Mouse (Mus musculus) hindbrain, embryonic 12.5 days (tissue): ENCODE data around the gene Spred3. TPM values are rescaled to one million over a fixed set of nuclear protein-coding genes. Genes with fewer than 3 reads are reported as not detected.

Experiments
- ATAC-seq: fragments of 200-750 bp; cut with Nextera tagmentation; 2 replicates; pipeline ENCODE4 v1.8.0; 2017; ENCODE audit warnings: moderate TSS enrichment; ENCODE audit not compliant: low FRiP score
- H3K27ac ChIP-seq: fragments of 300-500 bp; sonication (generic); 2 replicates; pipeline ENCODE4 v1.5.1; 2016; ENCODE audit warnings: mild to moderate bottlenecking
- H3K27me3 ChIP-seq: fragments of 300-500 bp; sonication (generic); 2 replicates; pipeline ENCODE4 v1.6.1; 2016; ENCODE audit warnings: mild to moderate bottlenecking
- H3K36me3 ChIP-seq: fragments of 300-500 bp; sonication (generic); 2 replicates; pipeline ENCODE4 v1.6.1; 2016; ENCODE audit warnings: mild to moderate bottlenecking
- H3K4me1 ChIP-seq: fragments of 300-500 bp; sonication (generic); 2 replicates; pipeline ENCODE4 v1.6.1; 2016
- H3K4me2 ChIP-seq: fragments of 300-500 bp; sonication (generic); replicated peaks from 2 replicates; pipeline ENCODE4 v1.6.1; 2016; ENCODE audit warnings: mild to moderate bottlenecking
- H3K4me3 ChIP-seq: fragments of 300-500 bp; sonication (generic); 2 replicates; pipeline ENCODE4 v1.5.1; 2016; ENCODE audit warnings: mild to moderate bottlenecking
- H3K9ac ChIP-seq: fragments of 300-500 bp; sonication (generic); 2 replicates; pipeline ENCODE4 v1.6.1; 2016; ENCODE audit warnings: mild to moderate bottlenecking, moderate library complexity
- H3K9me3 ChIP-seq: fragments of 300-500 bp; sonication (generic); replicated peaks from 2 replicates; pipeline ENCODE4 v1.6.1; 2016; ENCODE audit warnings: mild to moderate bottlenecking
- WGBS: fragments of 180-500 bp; shearing (Covaris S2); methylation state at CpG from one replicate; pipeline ENCODE4 v1.1.7; 2016; 5-methylcytosine and 5-hydroxymethylcytosine counted together
- polyA plus RNA-seq: library from polyadenylated mRNA; unstranded; fragments of >200 nt; fragmentation: Nextera tagmentation; extraction: Ambion mirVana; gene quantifications from 2 replicates; pipeline ENCODE4 v1.2.1, GENCODE M21; 2016

Gene Spred3
- polyA plus RNA-seq, 1 experiment from 2014 or later: 5.9 TPM

DNA sequence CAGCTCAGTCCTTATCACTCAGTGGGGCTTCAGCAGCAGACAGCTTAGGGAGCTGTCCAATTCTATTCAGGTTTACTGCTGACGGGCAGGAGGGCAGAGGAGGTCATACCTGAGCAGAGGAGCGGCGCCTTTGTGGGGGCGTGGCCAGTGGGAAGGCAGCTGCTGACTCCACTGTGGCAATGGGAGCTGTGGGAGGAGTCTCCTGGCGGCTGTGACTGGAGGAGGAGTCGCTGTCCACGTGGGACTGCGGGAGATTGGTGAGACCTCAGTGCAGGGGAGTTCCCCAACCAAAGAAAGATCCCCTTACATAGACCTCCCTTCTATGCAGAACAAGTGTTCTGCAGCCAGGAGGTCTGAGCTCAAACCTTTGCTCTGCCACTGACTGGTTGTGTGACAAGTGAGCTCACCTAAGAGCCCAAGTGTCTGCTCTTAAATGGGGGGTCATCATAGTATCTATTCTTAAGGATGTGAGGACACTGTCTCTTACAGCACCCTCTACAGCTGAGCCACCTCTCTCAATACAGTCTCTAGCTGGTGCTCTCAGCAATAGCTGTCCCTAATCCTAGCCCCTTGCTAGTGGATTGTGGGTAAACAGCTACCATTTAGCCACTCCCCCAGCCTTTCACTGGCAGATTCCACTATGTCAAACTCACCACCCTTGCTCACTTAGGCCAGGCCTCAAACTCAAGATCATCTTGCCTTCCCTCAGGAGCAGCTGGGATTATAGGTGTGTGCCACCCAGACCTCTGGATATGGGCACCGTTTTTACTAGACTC is 7.3 kb downstream of the Spred3 start:
- H3K4me2 ChIP-seq: no peak overlapping the region
- WGBS: 19% methylated on average over 9 of the region's 9 CpGs
- no peak for ATAC-seq

DNA sequence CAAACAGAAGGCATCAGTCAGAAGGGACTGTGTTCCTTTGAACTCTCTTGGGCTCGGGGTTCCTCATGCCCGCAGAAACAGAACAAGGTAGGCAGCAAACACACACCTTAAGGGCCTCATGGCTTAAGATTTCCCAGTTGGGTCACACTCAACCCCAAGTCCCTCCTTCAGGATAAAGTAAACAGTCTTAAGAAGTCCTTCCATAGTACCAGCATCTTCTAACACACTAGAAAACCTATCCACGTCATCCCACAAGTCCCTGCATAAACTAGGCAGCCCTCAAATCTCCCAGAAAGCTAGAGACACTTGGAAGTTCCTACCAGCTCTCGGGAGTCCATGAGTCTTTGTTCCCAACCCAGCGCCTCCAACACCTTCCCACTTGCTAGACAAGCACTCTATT is 7.9 kb downstream of the Spred3 start:
- no peak overlapping the region for H3K4me3 ChIP-seq
- no peaks in the 10 kb centered on the region for H3K4me1 ChIP-seq
- 83% methylated on average over 5 of the region's 5 CpGs for WGBS
- H3K36me3 ChIP-seq: peaks cover 8% of the 10 kb centered on the region; the same call in 1 of the 2 replicates
- H3K27me3 ChIP-seq: peaks cover 33% of the 10 kb centered on the region
- H3K9ac ChIP-seq: no peak overlapping the region
- H3K27ac ChIP-seq: no peak overlapping the region
- H3K9me3 ChIP-seq: no peaks in the 10 kb centered on the region
- no peak overlapping the region for H3K4me2 ChIP-seq
- no peak for ATAC-seq

More for the DNA sequence above, 7.3 kb downstream of the Spred3 start:
- Histone ChIP-seq H3K27ac (no peak overlapping the region), H3K9ac (no peak overlapping the region), H3K4me1 (peaks cover 5% of the 10 kb centered on the region), H3K9me3 (no peaks in the 10 kb centered on the region), H3K4me3 (no peak overlapping the region), H3K36me3 (peaks cover 8% of the 10 kb centered on the region; the same call in 1 of the 2 replicates), H3K27me3 (peaks cover 32% of the 10 kb centered on the region)

DNA sequence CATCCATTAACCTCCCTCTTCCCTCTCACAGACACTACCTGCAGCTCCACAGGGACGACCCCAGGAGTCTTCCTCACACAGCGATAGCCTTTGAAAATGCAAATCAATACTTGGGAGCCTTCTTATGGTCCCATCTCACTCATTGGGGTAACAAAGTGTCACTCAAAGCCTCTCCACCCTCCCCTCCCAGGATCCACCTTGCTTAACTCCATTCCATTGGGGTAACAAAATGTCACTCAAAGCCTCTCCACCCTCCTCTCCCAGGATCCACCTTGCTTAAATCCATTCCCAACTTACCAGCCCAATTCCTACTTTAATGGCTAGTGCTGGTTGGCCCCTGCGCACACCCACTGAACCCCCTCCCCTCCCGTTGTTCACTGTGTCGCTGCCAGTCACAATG is 11.9 kb downstream of the Spred3 start:
- H3K9me3 ChIP-seq: 0 out of 2 replicates have a peak, but pooled peaks cover 6% of the 10 kb centered on the region
- H3K4me1 ChIP-seq: peaks cover 4% of the 10 kb centered on the region
- H3K27ac ChIP-seq: no peak overlapping the region
- WGBS: 2% methylated on average over 5 of the region's 5 CpGs
- H3K4me3 ChIP-seq: no peak overlapping the region
- no peak for ATAC-seq
- no peak overlapping the region for H3K4me2 ChIP-seq
- H3K36me3 ChIP-seq: peaks cover 8% of the 10 kb centered on the region; the same call in 1 of the 2 replicates
- peaks cover 34% of the 10 kb centered on the region for H3K27me3 ChIP-seq
- no peak overlapping the region for H3K9ac ChIP-seq

DNA sequence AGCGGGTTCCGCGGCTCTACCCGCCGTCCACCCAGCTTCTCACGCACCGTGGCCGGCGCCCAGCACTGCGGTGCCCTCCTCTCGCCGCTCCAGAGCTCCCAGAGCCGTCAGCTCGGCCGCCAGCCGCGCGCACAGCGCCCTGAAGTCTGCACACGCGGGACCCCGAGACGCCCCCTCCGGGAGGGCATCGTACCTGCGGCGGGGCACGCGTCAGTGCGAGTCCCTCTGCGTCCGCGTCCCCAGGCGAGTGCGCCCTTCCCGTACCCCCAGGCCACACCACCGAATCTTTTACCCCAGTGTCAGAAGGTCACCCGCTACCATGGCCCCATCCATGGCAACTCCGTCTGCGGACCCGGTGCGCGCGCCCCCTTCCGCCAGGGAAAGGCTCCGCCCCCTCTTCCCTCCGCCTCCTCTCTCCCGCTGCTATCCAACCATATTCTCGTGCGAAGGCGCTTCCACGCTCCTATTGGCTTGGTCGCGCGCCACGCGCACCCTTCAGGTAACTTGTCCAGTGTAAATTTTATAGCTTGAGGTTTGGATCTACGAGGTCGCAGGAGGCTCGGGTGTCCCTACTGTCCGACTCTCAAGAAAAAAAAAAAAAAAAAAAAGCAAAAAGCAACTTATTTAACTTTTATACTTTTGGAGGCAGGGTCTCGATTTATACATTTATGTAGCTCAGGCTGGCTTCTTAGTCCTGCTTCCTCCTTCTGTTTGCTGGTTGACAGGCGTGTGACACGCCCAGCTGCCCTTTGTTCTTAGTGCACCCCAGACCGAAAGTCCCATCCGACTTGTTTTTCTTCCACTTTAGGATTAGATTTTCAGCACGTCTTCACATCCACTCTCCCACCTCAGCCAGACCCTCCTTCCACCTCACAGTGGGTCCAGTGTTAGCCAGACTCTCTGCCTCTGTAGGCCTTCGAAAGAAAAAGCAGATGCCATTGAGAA is 14.1 kb downstream of the Spred3 start, which contains the start of gene Fam98c:
TSS of gene Fam98c (minus strand) at position 397 of the 945 bp plus-strand sequence.
- H3K27ac ChIP-seq: peak within 1 kb of the TSS; percentile 91
- peak within 1 kb of the TSS; percentile 81 for H3K4me3 ChIP-seq
- H3K4me1 ChIP-seq: peaks cover 4% of the 10 kb centered on the region
- peak within 1 kb of the TSS; percentile 82 for H3K9ac ChIP-seq
- peak within 1 kb of the TSS; percentile 93 for H3K4me2 ChIP-seq
- 4% methylated on average over 64 of the region's 68 CpGs for WGBS
- H3K9me3 ChIP-seq: 0 out of 2 replicates have a peak, but pooled peaks cover 6% of the 10 kb centered on the region
- peaks cover 2% of the 10 kb centered on the region; the same call in 1 of the 2 replicates for H3K36me3 ChIP-seq
- peaks cover 27% of the 10 kb centered on the region for H3K27me3 ChIP-seq
- peak; percentile 88 for ATAC-seq

DNA sequence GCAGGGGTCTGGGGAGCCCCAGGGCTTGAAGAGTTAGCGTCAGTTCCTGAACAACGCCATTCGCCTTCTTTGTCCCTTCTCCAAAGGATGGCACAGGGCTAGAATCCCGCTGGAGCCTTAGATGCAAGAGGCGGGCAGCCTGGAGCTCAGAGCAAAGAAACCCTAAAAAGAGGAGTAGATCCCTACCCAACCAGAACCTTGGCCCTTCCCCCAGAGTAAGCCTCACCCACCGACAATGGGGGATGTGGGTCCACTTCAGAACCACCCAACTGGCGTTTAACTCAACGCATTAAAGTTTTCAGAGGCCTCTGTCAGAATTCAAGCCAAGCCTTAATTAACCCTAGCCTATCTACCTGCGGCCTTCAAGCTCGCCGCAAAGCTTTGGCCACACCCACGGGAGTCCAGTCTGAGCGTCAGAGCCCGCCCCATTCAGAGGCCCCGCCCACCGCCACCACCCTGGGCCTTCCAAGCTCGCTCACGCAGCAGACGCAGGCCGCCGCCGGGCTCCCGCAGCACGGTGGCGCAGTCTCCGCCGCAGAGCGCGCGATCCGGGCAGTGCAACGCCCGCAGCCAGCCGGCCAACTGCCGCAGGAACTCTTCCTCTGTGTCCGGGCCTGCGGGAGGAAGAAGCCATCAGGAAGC is 14.9 kb downstream of the Spred3 start:
- H3K4me2 ChIP-seq: peak overlapping the region; percentile 93
- peaks cover 4% of the 10 kb centered on the region for H3K4me1 ChIP-seq
- peak overlapping the region; percentile 91 for H3K27ac ChIP-seq
- no peaks in the 10 kb centered on the region; the same call in 1 of the 2 replicates for H3K36me3 ChIP-seq
- 8% methylated on average over 37 of the region's 37 CpGs for WGBS
- H3K9ac ChIP-seq: peak overlapping the region; percentile 82
- H3K4me3 ChIP-seq: peak overlapping the region; percentile 81
- H3K27me3 ChIP-seq: peaks cover 27% of the 10 kb centered on the region
- peak; percentile 91 for ATAC-seq
- 0 out of 2 replicates have a peak, but pooled peaks cover 6% of the 10 kb centered on the region for H3K9me3 ChIP-seq

DNA sequence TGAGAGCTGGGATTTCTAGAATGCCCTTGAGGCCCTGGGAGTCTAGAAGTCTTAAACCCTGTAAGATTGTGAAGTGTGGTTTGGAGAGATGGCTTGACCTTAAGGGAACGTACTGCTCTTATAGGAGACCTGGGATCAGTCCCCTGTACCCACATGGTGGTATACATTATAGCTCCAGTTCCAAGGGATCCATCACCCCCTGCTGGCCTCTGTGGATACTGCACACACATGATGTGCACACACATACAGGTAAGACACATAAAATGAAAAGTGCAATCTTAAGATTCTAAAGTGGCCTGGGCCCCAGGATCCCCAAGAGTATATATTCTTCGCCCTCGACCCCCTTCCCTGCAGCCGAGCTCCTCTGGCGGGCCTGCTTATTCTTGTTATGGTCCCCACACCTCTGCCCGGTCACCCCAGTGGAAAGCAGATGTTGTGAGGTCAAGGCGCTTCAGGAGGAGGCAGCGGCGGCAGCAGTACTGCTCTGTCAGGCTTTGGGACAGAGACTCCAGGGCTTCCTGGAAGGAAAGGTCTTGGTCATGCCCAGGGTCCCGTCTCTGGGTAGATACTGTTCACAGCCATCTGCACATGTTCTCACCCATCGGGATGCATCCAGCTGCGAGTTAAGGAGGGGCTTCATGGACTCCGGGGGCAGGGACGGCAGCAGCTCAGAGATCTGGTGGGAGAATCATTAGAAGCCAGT is 16.0 kb downstream of the Spred3 start:
- no peak overlapping the region for H3K4me2 ChIP-seq
- no peak overlapping the region for H3K27ac ChIP-seq
- no peak overlapping the region for H3K4me3 ChIP-seq
- ATAC-seq: no peak
- peaks cover 4% of the 10 kb centered on the region for H3K4me1 ChIP-seq
- H3K36me3 ChIP-seq: no peaks in the 10 kb centered on the region; the same call in 1 of the 2 replicates
- no peak overlapping the region for H3K9ac ChIP-seq
- 95% methylated on average over 14 of the region's 14 CpGs for WGBS
- H3K9me3 ChIP-seq: 0 out of 2 replicates have a peak, but pooled peaks cover 6% of the 10 kb centered on the region
- peaks cover 18% of the 10 kb centered on the region for H3K27me3 ChIP-seq

DNA sequence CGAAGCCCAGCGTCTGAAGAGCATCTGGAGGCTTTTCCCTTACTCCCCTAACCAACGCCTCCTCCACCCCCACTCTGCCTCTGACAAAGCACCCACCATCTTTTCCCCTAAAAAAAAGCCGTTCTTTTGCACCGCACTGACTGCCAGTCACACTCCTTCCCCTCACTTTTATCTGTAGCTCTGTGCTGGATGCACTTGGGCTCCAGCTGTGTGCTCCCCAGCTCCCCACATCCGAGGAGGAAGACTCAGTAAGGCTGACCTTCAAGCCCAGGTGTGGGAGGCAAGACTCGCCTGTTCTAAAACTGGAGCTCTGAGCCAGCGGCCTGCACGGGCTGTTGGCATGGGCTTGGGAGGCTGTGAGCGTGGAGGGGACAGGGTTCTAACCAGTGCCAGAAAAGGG is 18.7 kb downstream of the Spred3 start:
- H3K36me3 ChIP-seq: no peaks in the 10 kb centered on the region; the same call in 1 of the 2 replicates
- no peak overlapping the region for H3K4me2 ChIP-seq
- H3K4me1 ChIP-seq: peaks cover 4% of the 10 kb centered on the region
- 0 out of 2 replicates have a peak, but pooled peaks cover 6% of the 10 kb centered on the region for H3K9me3 ChIP-seq
- H3K27ac ChIP-seq: no peak overlapping the region
- H3K4me3 ChIP-seq: no peak overlapping the region
- no peak for ATAC-seq
- H3K27me3 ChIP-seq: no peaks in the 10 kb centered on the region; the same call in 1 of the 2 replicates
- no peak overlapping the region for H3K9ac ChIP-seq
- 67% methylated on average over 10 of the region's 10 CpGs for WGBS

DNA sequence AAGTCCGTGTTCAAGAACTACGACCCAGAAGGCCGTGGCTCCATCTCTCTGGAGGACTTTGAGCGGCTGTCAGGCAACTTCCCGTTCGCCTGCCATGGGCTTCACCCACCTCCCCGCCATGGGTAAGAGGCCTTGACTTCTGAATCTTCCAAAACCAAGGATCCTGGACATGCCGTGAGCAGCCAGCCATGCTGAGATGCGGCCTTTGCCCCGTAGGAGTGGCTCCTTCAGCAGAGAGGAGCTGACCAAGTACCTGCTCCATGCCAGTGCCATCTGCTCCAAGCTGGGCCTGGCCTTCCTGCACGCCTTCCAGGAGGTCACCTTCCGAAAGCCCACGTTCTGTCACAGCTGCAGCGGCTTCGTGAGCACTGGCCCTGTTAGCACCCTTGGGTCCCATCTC is 21.4 kb downstream of the Spred3 start:
- Histone ChIP-seq H3K9me3 (0 out of 2 replicates have a peak, but pooled peaks cover under 1% of the 10 kb centered on the region), H3K27me3 (no peaks in the 10 kb centered on the region; the same call in 1 of the 2 replicates), H3K4me2 (no peak overlapping the region), H3K4me1 (no peaks in the 10 kb centered on the region), H3K36me3 (no peaks in the 10 kb centered on the region), H3K4me3 (no peak overlapping the region), H3K27ac (no peak overlapping the region), H3K9ac (no peak overlapping the region)
- 94% methylated on average over 15 of the region's 15 CpGs for WGBS
- ATAC-seq: no peak

DNA sequence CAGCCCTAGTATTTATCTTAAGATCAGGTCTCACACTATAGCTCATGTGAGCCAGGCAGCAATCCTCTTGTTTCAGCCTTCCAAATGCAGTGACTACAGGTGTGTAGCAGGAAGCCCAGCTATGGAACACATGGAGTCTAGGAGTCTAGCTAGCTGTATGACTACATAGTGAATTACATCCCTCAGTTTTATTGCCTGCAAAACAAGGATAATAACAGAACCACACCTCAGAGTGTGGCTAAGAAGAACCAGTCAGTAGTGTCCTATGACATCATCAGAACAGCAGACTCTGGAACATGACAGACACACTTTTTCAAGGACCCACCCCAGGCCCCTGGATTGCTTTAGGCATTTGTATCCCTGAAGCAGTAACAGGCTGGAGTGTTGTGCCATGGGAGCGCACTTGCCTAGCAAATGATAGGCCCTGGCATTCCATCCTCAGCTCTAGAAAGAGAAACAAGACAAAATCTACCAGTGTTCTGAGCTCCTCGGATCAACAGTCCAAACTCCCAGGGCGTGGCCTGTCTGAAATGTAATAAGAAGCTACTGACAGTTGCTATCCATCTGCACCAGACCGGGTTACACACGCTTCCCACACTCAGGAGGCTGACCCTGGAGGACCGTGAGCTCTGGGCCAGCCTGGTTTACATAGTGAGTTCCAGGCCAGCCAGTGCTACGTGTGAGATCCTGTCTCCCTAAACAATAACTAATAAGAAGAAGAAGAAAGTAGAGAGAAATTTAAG is 23.4 kb downstream of the Spred3 start:
- Histone ChIP-seq H3K4me2 (no peak overlapping the region), H3K27me3 (no peaks in the 10 kb centered on the region; the same call in 1 of the 2 replicates), H3K4me3 (no peak overlapping the region), H3K36me3 (no peaks in the 10 kb centered on the region), H3K27ac (no peak overlapping the region), H3K9ac (no peak overlapping the region), H3K9me3 (no peaks in the 10 kb centered on the region), H3K4me1 (no peaks in the 10 kb centered on the region)
- 89% methylated on average over 7 of the region's 7 CpGs for WGBS
- ATAC-seq: no peak

DNA sequence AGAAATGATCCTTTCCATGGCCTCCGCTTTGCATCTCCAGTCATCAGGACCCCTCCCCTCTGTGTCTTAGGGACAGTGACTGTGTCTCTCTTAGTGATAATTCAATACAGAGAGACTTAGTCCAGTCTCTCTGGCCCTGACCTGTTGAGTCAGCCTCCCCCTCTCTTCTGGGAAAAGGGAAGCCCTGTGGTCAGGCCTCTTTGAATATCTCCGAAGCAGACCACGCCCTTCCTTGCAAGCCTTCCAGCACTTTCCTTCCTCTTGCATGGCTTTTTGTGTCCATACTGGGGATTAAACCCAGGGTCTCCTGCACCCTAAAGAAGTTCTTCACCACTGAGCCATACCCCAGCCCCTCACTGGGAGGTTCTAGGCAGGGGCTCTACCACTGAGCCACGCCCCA is 26.2 kb downstream of the Spred3 start:
- no peak for ATAC-seq
- Histone ChIP-seq H3K27me3 (no peaks in the 10 kb centered on the region), H3K4me1 (no peaks in the 10 kb centered on the region), H3K36me3 (no peaks in the 10 kb centered on the region), H3K9ac (no peak overlapping the region), H3K27ac (no peak overlapping the region), H3K4me3 (no peak overlapping the region), H3K9me3 (no peaks in the 10 kb centered on the region), H3K4me2 (no peak overlapping the region)
- WGBS: 94% methylated on average over 4 of the region's 4 CpGs

DNA sequence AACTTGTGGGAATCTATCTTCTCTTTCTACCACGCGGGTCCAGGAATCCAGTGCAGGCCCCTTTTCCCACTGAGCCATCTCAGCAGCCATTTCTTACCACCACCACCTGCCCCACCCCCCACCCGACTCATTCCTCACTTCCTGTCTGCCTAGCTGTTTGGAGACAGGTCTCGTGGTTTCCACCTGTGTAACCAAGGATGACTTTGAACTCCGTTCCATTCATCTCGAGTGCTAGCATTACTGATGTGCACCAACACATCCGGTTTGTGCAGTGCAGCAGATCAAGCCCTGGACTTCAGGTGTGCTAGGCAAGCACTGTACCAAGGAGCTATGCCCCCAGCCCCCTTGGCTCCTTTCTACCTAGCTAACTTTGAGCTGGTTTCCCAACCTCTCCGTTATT is 28.8 kb downstream of the Spred3 start:
- no peak overlapping the region for H3K4me3 ChIP-seq
- H3K27ac ChIP-seq: no peak overlapping the region
- no peaks in the 10 kb centered on the region for H3K9me3 ChIP-seq
- no peak overlapping the region for H3K4me2 ChIP-seq
- ATAC-seq: no peak
- H3K9ac ChIP-seq: no peak overlapping the region
- peaks cover 6% of the 10 kb centered on the region for H3K27me3 ChIP-seq
- H3K4me1 ChIP-seq: no peaks in the 10 kb centered on the region
- WGBS: 88% methylated on average over 8 of the region's 8 CpGs
- no peaks in the 10 kb centered on the region for H3K36me3 ChIP-seq
